Mouse (Mus musculus) heart, postnatal 0 days (tissue): ENCODE results near the gene Pip5k1b.

Experiments
- CTCF ChIP-seq: IDR thresholded peaks from 2 replicates; pipeline ENCODE4 v1.5.1; 2016; ENCODE audit warnings: antibody characterized with exemption, control low read depth, low read depth
- EP300 ChIP-seq: IDR thresholded peaks from 2 replicates; pipeline ENCODE4 v1.6.1; 2016; ENCODE audit warnings: antibody characterized with exemption, low read depth

GRCm38 (mm10) chr19:24513105-24513843, 42.4 kb downstream of the Pip5k1b start:
- TF ChIP-seq CTCF: no peak
- TF ChIP-seq EP300: no peak
